Mouse (Mus musculus): ENCODE results near the gene Lrrc36. TPM values are rescaled to one million over a fixed set of nuclear protein-coding genes. Genes with fewer than 3 reads are reported as not detected.

Gene Lrrc36
- polyA plus RNA-seq, 1 experiment = 2.3 TPM

GRCm38 (mm10) chr8:105466700-105467291 is 53.4 kb downstream of the Lrrc36 start:
- DNase-seq (ENCODE audit: low read depth) = no peak

GRCm38 (mm10) chr8:105467396-105467985 is 54.1 kb downstream of the Lrrc36 start:
- DNase-seq (ENCODE audit: low read depth) = no peak

- no peak for DNase-seq (ENCODE audit: low read depth)
These were observed 54.8 kb downstream of the Lrrc36 start for GRCm38 (mm10) chr8:105468002-105468720.

GRCm38 (mm10) chr8:105469041-105469695 is 55.8 kb downstream of the Lrrc36 start:
- DNase-seq (ENCODE audit: low read depth) = no peak

- DNase-seq (ENCODE audit: low read depth) = no peak
These were observed 56.4 kb downstream of the Lrrc36 start for GRCm38 (mm10) chr8:105469816-105470215.

- DNase-seq (ENCODE audit: low read depth) = no peak
These were observed 56.9 kb downstream of the Lrrc36 start for GRCm38 (mm10) chr8:105470262-105470661.

GRCm38 (mm10) chr8:105470681-105471313 is 57.4 kb downstream of the Lrrc36 start:
- DNase-seq (ENCODE audit: low read depth) = no peak

GRCm38 (mm10) chr8:105471314-105472015 is 58.1 kb downstream of the Lrrc36 start, which contains the start of gene Tppp3:
TSS of gene Tppp3 (minus strand) at chr8:105471526.
- no peak for DNase-seq (ENCODE audit: low read depth)

GRCm38 (mm10) chr8:105472414-105472932 is 59.1 kb downstream of the Lrrc36 start:
- no peak for DNase-seq (ENCODE audit: low read depth)

- DNase-seq (ENCODE audit: low read depth) = no peak
These were observed 59.6 kb downstream of the Lrrc36 start for GRCm38 (mm10) chr8:105472983-105473382.

- no peak for DNase-seq (ENCODE audit: low read depth)
These were observed 60.6 kb downstream of the Lrrc36 start for GRCm38 (mm10) chr8:105473816-105474606.

GRCm38 (mm10) chr8:105474680-105475079 is 61.3 kb downstream of the Lrrc36 start:
- no peak for DNase-seq (ENCODE audit: low read depth)

- DNase-seq (ENCODE audit: low read depth) = no peak
These were observed 61.9 kb downstream of the Lrrc36 start for GRCm38 (mm10) chr8:105475254-105475653.

GRCm38 (mm10) chr8:105475742-105476141 is 62.4 kb downstream of the Lrrc36 start:
- DNase-seq (ENCODE audit: low read depth) = no peak

- DNase-seq (ENCODE audit: low read depth) = no peak
These were observed 62.8 kb downstream of the Lrrc36 start for GRCm38 (mm10) chr8:105476161-105476560.

- DNase-seq (ENCODE audit: low read depth) = no peak
These were observed 63.5 kb downstream of the Lrrc36 start for GRCm38 (mm10) chr8:105476628-105477413.

GRCm38 (mm10) chr8:105477792-105478191 is 64.4 kb downstream of the Lrrc36 start:
- DNase-seq (ENCODE audit: low read depth) = no peak

GRCm38 (mm10) chr8:105481013-105481412 is 67.6 kb downstream of the Lrrc36 start:
- no peak for DNase-seq (ENCODE audit: low read depth)

- no peak for DNase-seq (ENCODE audit: low read depth)
These were observed 68.1 kb downstream of the Lrrc36 start for GRCm38 (mm10) chr8:105481453-105481852.
